Mouse (Mus musculus): ENCODE data around the gene Adgrb2. TPM values are rescaled to one million over a fixed set of nuclear protein-coding genes. Genes with fewer than 3 reads are reported as not detected.
A peak's percentile ranks its signal among the peaks of the same experiment; 100 is the strongest.

The Adgrb2 gene
- polyA plus RNA-seq, 1 experiment, result 263 TPM

DNA sequence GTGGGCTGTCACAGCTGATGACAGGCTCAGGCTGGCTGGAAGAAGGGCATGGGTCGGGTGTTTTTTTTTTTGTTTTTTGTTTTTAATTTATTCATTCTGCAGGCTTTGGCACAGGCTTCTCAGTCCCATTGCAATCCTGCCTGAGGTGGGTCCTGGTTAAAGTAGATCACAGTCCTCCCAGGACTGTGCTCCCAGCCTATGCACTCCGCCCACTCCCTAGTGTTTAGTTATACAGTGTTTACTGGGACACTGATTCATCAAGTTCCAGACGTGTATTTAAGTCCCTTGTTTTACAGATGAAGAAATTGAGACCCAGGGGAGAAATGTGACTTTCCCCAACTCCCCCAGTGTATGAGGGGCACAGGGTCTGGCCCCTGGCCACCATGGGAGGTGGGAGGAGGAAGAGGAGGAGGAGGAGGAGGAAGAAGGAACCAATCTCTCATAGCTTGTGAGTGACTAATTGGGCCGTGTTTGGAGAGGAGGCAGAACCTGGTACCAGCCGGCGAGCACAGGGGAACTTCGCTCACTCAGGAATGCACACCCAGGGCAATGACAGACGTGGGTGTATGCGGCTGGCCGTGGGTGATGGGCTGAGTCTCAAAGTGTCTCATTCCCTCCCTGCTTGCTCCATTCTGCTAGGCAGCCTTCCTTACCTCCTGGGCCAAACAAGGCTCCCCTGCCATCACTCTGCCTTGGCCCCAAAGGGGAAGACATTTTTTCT, 39.0 kb downstream of the Adgrb2 start:
- DNase-seq (ENCODE audit: extremely low spot score in 1 of 2, low spot score in 1 of 2), result peak in 1 of 2 experiments; percentile 69

DNA sequence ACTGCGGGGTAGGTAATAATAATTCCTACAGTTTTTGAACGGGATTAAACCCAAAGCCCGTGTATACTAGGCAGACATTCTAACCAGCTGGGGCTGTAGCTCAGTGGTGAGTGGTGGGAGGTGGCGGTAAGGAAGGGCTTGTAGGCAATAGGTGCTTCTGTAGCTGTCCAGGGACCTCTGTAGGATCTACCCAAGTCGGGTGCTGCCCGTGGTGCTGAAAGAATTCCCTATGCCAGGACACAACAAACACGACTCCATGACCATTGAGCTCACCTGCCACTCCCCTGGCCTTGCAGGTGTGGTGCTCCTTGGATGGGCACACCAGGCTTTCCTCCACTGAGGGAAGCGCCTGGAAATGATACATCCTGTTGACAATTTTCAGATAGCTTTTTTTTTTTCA, 40.9 kb downstream of the Adgrb2 start:
- no peak for DNase-seq (ENCODE audit: extremely low spot score in 1 of 2, low spot score in 1 of 2)

DNA sequence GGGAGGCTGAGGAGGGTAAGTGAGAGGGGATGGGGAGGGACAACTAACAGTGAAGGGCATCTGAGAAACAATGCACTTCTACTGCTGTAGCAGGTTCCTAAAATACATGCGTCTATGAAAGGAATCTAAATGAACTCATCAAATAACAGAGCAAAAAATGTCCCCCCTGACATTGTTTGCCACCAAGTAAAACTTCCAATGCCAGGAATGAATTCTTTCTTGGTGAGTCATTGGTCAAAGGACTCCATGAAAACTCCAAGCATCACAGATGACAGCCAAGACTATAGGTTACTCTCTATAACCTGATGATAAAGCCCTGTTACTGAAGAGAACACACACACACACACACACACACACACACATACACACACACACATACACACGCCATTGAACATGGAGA, 46.5 kb downstream of the Adgrb2 start:
- no peak for DNase-seq (ENCODE audit: extremely low spot score in 1 of 2, low spot score in 1 of 2)

DNA sequence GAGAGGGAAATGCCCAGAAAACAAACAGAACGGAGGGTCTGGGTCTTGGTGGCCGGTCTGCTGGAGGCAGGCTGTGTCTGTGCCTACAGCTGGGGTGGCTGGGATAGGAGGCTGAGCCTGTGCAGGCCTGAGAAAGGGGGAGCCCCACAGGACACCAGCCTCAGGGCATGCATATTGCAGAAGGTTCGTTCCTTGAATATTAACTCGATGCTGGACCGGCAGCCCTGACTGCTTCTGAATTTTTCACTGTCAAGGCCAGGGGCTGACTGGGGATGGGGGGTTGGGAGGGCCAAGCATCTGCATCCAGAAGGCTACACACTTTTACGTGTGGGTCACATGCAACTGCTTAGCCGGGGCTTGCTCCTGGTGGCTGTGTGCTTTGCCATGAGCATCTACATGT, 48.8 kb downstream of the Adgrb2 start:
- no peak for DNase-seq (ENCODE audit: extremely low spot score in 1 of 2, low spot score in 1 of 2)

DNA sequence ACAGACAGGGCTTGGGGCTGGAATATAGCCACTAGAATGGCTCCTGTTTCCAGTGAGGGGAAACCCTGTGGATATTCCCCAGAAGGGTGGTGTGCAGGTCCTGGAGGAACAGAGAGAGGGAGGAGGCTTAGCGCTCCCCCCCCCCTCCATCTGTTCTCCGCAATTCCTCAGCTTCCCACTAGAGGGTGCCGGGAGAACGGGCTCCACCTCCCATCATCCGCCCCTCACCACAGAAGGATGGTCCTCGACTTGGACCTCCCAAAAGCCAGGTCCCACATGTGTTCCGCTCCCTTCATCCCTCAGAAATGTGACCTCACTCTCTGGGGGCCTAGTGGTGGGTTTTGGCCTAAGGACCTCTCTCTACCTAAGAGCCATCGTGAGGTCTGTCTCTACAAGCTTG, 51.4 kb downstream of the Adgrb2 start:
- DNase-seq (ENCODE audit: extremely low spot score in 1 of 2, low spot score in 1 of 2), result peak in 1 of 2 experiments; percentile 71

DNA sequence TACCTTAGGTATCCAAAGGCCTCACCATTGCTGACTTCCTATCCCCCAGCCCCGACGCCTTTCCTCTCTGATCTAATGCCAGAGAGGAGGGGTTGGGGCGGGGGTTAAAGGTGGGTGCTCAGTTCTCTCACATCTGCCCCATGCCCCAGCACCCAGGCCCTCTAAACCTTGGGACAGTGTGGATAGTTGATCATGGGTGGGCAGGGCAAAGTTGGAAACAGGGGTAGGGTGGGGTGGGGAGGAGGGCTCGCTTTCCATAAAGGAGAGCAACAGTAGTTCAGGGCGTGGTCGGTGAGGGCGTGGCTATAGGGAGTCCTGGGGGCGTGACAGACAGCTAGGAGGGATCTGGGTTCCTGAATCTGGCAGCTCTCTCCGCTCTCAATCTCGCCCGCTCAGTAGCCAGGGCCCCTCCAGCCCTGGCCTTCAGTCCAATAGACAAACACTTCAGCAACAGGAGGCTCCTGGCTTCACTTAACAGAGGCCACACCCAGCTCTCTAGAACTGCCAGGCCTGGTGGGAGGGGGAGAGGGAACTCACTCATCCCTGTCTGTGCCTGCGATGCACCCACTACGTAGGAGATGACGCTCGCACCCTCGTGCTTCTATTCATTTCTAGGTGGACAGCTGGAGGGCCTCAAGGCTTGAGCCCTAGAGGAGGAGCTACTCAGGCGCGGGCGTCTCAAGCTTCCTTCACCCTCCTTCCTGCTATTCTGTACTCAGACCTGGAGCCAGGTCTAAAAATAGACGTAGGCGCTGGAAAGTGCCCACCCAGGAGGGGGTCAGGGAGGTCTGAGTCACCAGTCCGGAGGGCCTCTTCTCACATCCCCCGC, 52.1 kb downstream of the Adgrb2 start:
- peak; percentile 73 to 75 for DNase-seq (ENCODE audit: extremely low spot score in 1 of 2, low spot score in 1 of 2)

DNA sequence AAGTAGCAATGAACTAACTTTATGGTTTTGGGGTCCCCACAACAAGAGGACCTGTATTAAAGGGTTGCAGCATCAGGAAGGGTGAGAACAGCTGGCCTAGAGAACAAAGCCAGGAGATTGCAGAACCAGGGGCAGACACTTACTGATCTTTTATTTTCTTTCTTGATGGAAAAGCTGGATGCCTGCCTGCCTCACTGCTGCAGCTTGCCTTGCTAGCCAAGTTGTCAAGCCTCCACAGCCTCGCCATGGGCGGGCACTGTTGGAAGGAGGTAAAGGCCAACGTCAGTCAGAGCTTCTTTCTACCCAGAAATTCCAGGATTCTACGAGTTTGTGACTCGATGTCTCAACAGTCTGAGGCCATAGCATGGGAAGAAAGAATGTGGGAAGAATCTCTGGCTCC, 54.7 kb downstream of the Adgrb2 start:
- DNase-seq (ENCODE audit: extremely low spot score in 1 of 2, low spot score in 1 of 2), result no peak

DNA sequence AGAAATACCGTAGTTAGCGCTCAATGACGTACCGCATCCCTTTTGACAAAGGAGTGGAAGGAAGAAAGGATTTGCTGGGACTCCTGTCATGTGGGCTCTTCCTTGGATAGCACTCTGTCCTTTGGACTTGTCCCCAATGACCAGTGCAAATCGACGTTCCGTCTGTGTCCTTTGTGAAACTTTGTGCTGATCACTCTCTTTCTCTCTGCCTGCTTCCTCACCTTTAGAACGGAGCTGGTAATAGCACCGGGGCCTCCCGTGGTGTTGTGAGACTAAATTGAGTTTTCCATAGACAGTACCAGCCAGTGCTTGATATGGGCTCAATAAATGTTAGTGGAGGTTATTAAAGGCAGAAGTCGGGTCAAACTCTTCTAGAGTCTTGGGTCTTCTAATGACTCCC, 56.4 kb downstream of the Adgrb2 start:
- no peak for DNase-seq (ENCODE audit: extremely low spot score in 1 of 2, low spot score in 1 of 2)

DNA sequence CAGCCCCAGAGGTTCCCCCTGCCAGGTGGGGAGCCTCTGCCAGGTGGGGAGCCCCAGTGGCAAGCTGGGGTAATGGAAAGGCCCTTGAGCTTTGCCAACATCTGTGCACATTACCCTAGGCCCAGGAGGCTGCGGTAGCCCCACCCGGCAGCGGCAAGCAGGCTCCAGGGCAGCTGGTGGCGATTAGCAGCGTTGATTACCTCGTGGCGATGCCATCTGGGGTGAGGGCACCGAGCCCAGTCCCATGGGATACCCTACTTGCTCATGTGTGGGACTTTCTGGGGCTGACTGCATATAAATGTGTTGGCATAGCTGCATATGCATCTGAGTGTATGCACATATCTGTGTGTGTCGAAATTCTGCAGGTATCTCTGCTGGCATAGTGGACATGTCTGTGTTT, 59.5 kb downstream of the Adgrb2 start:
- no peak for DNase-seq (ENCODE audit: extremely low spot score in 1 of 2, low spot score in 1 of 2)

DNA sequence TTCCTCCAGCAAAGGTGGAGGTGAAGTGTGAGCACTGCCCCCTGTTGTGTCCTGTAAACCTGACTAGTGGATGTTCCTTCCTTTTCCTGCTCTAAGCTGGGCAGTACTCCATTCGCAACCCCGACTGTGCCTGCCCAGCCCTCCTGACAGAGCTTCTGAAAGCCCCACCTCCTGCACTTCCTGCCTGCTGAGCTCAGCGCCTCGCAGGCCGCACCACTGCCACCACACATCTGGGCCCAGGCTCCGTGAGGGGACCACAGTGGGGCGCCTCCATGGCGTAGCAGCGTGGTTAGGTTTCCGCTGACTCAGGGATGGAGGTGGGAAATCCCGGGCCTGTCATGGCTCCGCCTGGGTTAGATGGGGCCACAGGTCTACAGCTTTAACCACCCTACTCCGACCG, 60.9 kb downstream of the Adgrb2 start:
- DNase-seq (ENCODE audit: extremely low spot score in 1 of 2, low spot score in 1 of 2), result no peak

DNA sequence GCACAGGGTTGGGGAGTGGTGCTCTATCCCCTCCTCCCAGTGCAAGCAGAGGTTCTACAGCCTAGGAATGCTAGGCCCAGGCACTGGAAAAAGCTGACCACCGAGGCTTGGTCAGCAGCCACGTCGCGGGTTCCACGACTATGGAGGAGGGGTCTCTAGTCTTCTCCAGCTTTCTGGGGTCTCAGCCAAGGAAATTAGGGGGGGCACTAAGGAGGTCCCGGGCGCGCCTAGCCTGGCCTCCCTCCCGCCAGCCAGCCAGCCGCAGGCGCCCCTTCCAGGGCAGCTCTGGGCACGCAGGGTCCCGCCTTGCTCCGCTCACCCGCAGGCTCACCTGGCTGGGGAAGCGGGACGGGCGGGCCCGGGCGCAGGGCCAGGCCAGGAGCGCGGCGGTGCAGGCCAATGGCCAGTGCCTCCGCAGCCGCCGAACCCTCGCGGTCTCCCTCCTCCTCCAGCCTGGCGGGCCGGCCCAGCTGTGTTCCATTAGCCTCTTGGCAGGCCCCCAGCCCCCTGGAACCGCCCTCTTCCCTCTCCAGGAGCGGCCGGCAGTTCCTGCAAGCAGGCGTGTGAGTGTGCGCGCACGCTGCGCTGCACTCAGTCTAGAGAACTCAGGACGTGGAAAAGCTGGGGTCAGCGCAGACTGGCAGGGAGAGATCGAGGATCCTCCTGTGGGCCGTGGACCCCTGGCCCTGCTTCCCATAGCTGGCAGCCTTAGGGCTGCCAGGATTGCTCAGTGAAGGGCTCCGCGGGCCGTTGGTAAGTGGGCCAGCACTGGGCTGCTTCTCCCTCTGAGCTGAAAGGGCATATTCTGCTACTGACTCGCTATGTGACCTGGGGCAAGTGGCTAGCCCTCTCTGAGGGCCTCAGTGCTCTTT, 62.9 kb downstream of the Adgrb2 start, which contains the start of gene Col16a1:
Col16a1 (plus strand) TSS at position 510 of the 872 bp plus-strand sequence.
- peak; percentile 44 to 71 for DNase-seq (ENCODE audit: extremely low spot score in 1 of 2, low spot score in 1 of 2)

DNA sequence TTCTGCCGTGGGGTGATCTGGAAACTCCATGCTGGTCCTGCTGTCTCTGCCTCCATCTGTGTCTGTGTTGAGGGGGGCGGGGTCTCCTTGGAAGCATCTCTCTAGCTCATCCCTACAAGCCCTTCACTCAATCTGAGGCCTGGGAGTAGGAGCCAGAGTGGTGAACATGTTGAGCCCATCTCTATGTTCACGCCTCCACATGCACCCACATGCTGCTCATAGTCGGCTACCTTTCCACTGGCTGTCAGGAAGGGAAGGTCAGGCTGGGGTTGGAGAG, 63.5 kb downstream of the Adgrb2 start:
- no peak for DNase-seq (ENCODE audit: extremely low spot score in 1 of 2, low spot score in 1 of 2)

DNA sequence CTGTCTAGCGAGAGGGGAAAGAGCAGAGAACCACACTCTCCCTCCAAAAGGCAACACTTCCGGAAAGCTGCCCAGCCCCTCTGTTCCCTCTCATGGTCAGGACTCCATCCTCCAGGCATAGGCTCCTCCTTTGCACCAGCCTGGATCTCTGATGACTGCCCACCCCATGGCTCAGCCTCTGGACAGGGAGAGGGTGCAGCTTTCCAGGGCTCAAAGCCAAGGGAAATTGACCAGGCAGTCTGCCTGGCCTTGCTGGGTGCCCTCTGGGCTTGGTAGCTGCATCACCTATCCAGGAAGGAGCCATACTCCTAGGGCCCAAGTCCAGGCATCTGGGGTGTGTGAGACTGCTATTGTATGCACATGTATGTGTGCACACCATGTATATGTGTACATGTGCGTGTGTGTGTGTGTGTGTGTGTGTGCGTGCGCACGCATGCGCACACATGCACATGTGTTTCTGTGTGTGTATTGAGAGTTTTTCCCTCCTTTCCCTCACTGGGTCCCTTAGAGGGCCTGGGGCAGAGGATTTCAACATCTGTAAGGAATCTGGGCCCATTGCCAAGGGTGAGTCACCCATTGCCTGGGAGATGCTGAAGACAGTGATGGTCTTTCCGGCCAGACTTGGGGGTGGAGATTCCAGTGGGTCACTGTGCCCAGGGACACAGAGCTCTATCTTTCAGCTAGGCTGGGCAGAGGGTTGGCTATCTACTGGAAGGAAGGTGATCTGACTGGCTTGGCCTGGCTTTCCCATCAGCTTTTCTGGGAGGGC, 65.6 kb downstream of the Adgrb2 start:
- DNase-seq (ENCODE audit: extremely low spot score in 1 of 2, low spot score in 1 of 2), result peak in 1 of 2 experiments; percentile 56

DNA sequence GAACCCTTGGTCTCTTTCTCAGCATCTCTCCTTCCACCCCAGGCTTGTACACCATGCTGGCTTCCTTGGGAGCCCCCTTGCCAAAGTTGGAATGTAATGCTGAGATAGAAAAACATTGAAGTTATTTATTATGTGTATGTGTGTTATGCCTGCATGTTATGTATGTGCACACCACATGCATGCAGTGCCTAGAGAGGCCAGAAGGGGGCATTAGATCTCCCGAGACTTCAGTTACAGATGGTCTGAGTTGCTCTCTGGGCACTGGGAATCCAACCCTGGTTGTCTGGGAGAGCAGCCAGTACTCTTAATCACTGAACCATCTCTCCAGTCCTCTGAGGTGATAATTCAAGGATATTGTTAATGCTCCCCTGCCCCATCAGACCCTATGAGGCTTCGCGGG, 67.6 kb downstream of the Adgrb2 start:
- no peak for DNase-seq (ENCODE audit: extremely low spot score in 1 of 2, low spot score in 1 of 2)

DNA sequence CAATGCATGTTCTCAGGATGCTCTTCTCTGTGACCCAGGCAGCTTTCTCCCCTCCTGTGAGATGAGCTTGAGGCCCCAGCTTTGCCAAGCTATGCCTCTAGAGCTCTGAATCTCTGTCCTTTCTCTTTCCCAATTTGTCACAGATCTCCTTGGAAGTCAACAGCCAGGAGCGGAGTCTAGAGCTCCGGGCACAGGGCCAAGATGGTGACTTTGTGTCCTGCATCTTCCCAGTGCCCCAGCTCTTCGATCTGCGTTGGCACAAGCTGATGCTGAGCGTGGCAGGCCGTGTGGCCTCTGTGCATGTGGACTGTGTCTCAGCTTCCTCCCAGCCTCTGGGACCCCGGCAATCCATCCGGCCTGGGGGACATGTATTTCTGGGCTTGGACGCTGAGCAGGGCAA, 68.4 kb downstream of the Adgrb2 start:
- DNase-seq (ENCODE audit: extremely low spot score in 1 of 2, low spot score in 1 of 2), result no peak

DNA sequence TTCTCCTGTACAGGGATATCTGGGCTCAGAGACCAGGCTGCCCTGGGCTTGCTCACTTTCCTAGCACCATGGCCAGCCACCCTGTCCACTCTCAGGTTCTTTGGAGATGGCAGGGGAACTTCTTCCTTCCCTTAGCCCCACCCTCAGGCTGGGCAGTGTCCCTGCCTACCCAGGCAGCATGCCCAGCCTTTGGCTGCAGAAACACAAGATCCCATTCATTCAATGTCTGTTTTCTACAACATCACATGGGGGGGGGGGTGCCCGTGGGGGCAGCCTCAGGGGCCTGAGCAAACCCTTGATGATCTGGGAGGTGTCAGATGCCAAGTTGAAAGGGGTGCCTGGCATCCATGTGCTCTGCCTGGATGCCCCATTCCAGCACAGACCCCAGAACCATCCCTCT, 70.1 kb downstream of the Adgrb2 start:
- no peak for DNase-seq (ENCODE audit: extremely low spot score in 1 of 2, low spot score in 1 of 2)

DNA sequence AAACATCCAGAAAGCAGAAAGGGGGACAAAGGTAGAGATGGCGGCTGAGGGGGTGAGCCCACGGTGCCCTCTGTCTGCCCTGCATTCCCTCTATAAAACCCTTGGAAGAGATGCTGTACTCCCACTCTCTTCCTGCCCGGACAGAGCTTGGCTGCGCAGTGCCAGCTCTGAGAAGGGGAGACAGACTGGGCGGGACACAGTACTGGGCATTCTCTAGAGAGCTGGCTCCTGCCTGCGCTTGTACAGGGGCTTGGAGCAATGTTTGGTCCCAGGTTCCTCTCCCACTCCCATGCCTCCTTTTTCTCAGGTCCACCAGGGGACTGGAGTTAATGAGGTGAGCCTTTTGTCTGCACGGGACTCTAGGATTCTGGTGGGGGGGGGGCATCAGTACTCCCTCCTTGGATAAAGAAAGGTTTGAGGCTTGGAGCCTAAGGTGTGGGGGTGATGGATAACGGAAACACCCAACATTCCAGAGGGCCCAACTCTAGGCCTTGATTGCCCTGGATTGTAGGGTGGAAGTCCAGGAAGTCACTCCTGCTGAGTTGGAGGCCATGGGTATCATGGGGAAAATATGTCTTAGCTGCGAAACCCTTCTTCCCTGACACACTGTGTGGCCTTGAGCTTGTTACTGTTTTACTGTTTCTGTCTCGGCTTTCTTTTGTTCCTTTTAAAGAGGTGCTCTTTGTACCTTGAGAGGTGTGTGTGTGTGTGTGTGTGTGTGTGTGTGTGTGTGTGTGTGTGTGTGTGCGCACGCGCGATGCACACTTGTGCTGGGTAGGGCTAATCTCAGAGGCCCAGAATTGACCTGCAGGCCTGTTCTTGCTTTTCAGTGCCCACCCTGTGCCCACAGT, 70.7 kb downstream of the Adgrb2 start:
- DNase-seq (ENCODE audit: extremely low spot score in 1 of 2, low spot score in 1 of 2), result no peak

DNA sequence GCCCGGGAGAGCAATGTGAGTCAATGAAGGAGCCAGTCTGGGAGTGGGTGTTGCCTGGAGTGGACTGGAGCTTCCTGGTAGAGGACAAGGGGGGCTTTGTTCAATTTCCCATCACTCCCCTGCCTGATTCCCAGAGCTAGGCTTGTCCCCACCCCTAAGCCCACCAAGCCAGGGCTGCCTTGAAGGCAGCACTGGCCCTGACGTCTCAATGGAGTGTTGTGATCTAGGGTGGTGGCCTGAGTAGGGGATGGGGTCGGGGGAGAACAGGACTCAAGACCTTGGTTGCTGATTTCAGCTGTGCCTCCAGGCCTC, 71.3 kb downstream of the Adgrb2 start:
- DNase-seq (ENCODE audit: extremely low spot score in 1 of 2, low spot score in 1 of 2), result no peak

DNA sequence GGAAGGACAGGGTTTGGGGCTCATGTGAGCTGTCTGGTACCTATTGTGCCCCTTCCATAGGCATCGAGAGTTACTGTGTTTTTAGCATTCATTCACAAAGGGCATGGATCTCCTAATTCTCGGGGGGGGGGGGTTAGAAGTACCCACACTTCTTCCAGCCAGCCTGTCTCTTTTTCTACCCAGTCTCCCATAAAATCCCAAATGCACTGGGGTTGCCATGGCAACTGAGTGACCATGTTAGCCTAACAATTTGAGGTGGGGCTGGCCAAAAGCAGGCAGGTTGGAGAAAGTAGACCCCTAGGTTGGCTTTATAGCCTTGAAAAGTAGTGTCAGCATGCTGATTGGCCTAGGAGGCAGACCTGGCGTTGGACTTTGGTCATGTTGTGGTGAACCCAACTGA, 71.8 kb downstream of the Adgrb2 start:
- no peak for DNase-seq (ENCODE audit: extremely low spot score in 1 of 2, low spot score in 1 of 2)

DNA sequence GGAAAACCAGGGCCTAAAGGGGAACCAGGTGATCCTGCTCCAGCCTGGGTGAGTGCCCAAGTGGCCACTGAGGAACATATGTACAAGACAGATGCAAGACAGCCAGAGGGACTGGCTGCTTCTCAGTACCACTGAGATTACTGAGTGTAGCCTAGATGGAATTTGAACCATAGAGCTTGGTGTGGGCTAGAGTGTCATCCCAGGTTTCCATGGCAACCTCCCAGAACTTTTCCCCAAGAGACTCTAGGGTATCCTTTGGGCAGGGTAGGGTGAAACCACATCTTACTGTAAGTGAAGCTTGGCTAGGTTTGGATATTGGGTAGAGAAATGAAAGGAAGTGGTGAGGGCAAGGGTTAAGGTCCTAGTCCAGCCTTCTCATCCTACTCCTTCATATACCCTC, 76.3 kb downstream of the Adgrb2 start:
- DNase-seq (ENCODE audit: extremely low spot score in 1 of 2, low spot score in 1 of 2), result no peak
